22 mouse cellular contexts compared by ENCODE assay signal in genomic region chr3:65868931-65869330, GRCm38 (mm10).
DNase-seq lines count a peak whose midpoint lies in the region; ATAC-seq and TF ChIP-seq lines count a peak whose summit lies in the region.
"Had no signal": no experiment of that assay in that cellular context is flagged by ENCODE, and none has a peak within 500 bp of the region (broad histone marks: within the 10 kb centered on the region; RNA-seq: fewer than 3 reads in every experiment).

No protein-coding gene starts in this region.

- no peak overlapping the region for H3K4me3 ChIP-seq in intestine, embryonic 14.5 days (ENCODE audit: low read depth, low read length)
- H3K4me3 ChIP-seq in intestine, postnatal 0 days (ENCODE audit: low read depth, low read length) = no peak overlapping the region
- no peak overlapping the region for H3K4me3 ChIP-seq in forebrain, embryonic 11.5 days (ENCODE audit: low read depth, low read length)
- H3K4me3 ChIP-seq: forebrain, embryonic 12.5 days; gastrocnemius, adult 2 months; heart, embryonic 15.5 days; limb, embryonic 10.5 days; megakaryocyte, embryonic 14.5 days; neural tube, embryonic 13.5 days had no signal

- H3K27ac ChIP-seq in intestine, embryonic 14.5 days (ENCODE audit: low read depth) = no peak overlapping the region
- H3K27ac ChIP-seq in intestine, postnatal 0 days (ENCODE audit: low read depth, low read length) = no peak overlapping the region
- no peak overlapping the region for H3K27ac ChIP-seq in forebrain, embryonic 11.5 days (ENCODE audit: low read depth, low read length)
- H3K27ac ChIP-seq: forebrain, embryonic 12.5 days; gastrocnemius, adult 2 months; heart, embryonic 15.5 days; kidney, postnatal 0 days; limb, embryonic 10.5 days; neural tube, embryonic 13.5 days had no signal

- no peaks in the 10 kb centered on the region for H3K36me3 ChIP-seq in intestine, embryonic 14.5 days (ENCODE audit: control insufficient read depth, insufficient read depth, low read length)
- no peaks in the 10 kb centered on the region for H3K36me3 ChIP-seq in intestine, postnatal 0 days (ENCODE audit: control insufficient read depth, insufficient read depth)
- H3K36me3 ChIP-seq in forebrain, embryonic 11.5 days (ENCODE audit: control insufficient read depth, insufficient read depth, low read length) = no peaks in the 10 kb centered on the region
- H3K36me3 ChIP-seq: forebrain, embryonic 12.5 days; heart, embryonic 15.5 days; limb, embryonic 10.5 days; neural tube, embryonic 13.5 days had no signal

- H3K4me1 ChIP-seq in intestine, embryonic 14.5 days (replicated peaks; ENCODE audit: control insufficient read depth, insufficient read depth, low read length) = peaks cover 13% of the 10 kb centered on the region
- H3K4me1 ChIP-seq in intestine, postnatal 0 days (replicated peaks; ENCODE audit: control insufficient read depth, insufficient read depth, low read length) = no peaks in the 10 kb centered on the region
- H3K4me1 ChIP-seq in forebrain, embryonic 11.5 days (replicated peaks; ENCODE audit: control insufficient read depth, insufficient read depth, low read length) = peaks cover 7% of the 10 kb centered on the region
- H3K4me1 ChIP-seq: megakaryocyte, embryonic 14.5 days had no signal

- DNase-seq in cerebellum, postnatal 14 days = peak; percentile 46 to 58
- DNase-seq in cerebellum, adult 11 months = no peak
- DNase-seq in intestine, embryonic 14.5 days (ENCODE audit: low spot score) = peak; percentile 28
- peak; percentile 39 for DNase-seq in adipocyte (ENCODE audit: low spot score)
- DNase-seq in layer of hippocampus, adult 8-10 months (ENCODE audit: low spot score in 2 of 2) = peak; percentile 32 to 52
- DNase-seq in urinary bladder, postnatal 4 days (ENCODE audit: low spot score in 2 of 2) = no peak
- no peak for DNase-seq in forebrain, embryonic 11.5 days (ENCODE audit: low spot score)
- DNase-seq: adrenal gland, postnatal 25 days; gastrocnemius, adult 2 months; kidney, adult 18-20 months; lung, adult 18-20 months; lung, postnatal 14 days; midbrain, embryonic 14.5 days had no signal

- H3K9me3 ChIP-seq in intestine, embryonic 14.5 days (ENCODE audit: control insufficient read depth, low read length) = no peaks in the 10 kb centered on the region
- no peaks in the 10 kb centered on the region for H3K9me3 ChIP-seq in intestine, postnatal 0 days (ENCODE audit: control insufficient read depth)
- no peaks in the 10 kb centered on the region for H3K9me3 ChIP-seq in forebrain, embryonic 11.5 days (ENCODE audit: control insufficient read depth, low read length)
- H3K9me3 ChIP-seq: forebrain, embryonic 12.5 days; heart, embryonic 15.5 days; limb, embryonic 10.5 days; neural tube, embryonic 13.5 days had no signal

- ATAC-seq in intestine, embryonic 14.5 days (replicated peaks; ENCODE audit: low FRiP score, low TSS enrichment, low read depth) = no peak
- ATAC-seq in intestine, postnatal 0 days = no peak
- ATAC-seq in forebrain, embryonic 11.5 days (replicated peaks; ENCODE audit: low FRiP score) = no peak
- ATAC-seq: hindbrain, embryonic 16.5 days had no signal

- WGBS in intestine, embryonic 14.5 days = 92% methylated on average over 8 of the region's 8 CpGs
- WGBS in intestine, postnatal 0 days = 89% methylated on average over 8 of the region's 8 CpGs
- 90% methylated on average over 8 of the region's 8 CpGs for WGBS in forebrain, embryonic 11.5 days

- H3K9ac ChIP-seq in intestine, embryonic 14.5 days (ENCODE audit: low read length) = no peak overlapping the region
- no peak overlapping the region for H3K9ac ChIP-seq in intestine, postnatal 0 days (ENCODE audit: low read depth, low read length)
- no peak overlapping the region for H3K9ac ChIP-seq in forebrain, embryonic 11.5 days (ENCODE audit: low read length)
- H3K9ac ChIP-seq: forebrain, embryonic 12.5 days; heart, embryonic 15.5 days; neural tube, embryonic 13.5 days had no signal

- no peak for TF ChIP-seq CTCF in intestine, postnatal 0 days (IDR thresholded peaks at IDR 0.05; ENCODE audit: low read depth)

- H3K27me3 ChIP-seq in intestine, embryonic 14.5 days (replicated peaks; ENCODE audit: control insufficient read depth, insufficient read depth, low read length) = 0 out of 2 replicates have a peak, but pooled peaks cover 2% of the 10 kb centered on the region
- 0 out of 2 replicates have a peak, but pooled peaks cover 3% of the 10 kb centered on the region for H3K27me3 ChIP-seq in intestine, postnatal 0 days (replicated peaks; ENCODE audit: control insufficient read depth, insufficient read depth, low read length)
- H3K27me3 ChIP-seq in forebrain, embryonic 11.5 days (ENCODE audit: control insufficient read depth, insufficient read depth, low read length) = no peaks in the 10 kb centered on the region
- H3K27me3 ChIP-seq: CH12.LX; heart, embryonic 15.5 days; neural tube, embryonic 13.5 days had no signal

- H3K4me2 ChIP-seq in intestine, embryonic 14.5 days (ENCODE audit: low read length) = no peak overlapping the region
- H3K4me2 ChIP-seq in intestine, postnatal 0 days (replicated peaks; ENCODE audit: low read depth) = no peak overlapping the region
- H3K4me2 ChIP-seq in forebrain, embryonic 11.5 days (ENCODE audit: low read depth, low read length, severe bottlenecking) = no peak overlapping the region
- H3K4me2 ChIP-seq: forebrain, embryonic 12.5 days; heart, embryonic 15.5 days; neural tube, embryonic 13.5 days had no signal

Comparison
In these comparisons a context has a peak if more than half of its experiments do, and no peak if none do; other contexts are left out.
1. DNase-seq: peak in cerebellum, postnatal 14 days (2 of 2), intestine, embryonic 14.5 days (single experiment), adipocyte (single experiment) and layer of hippocampus, adult 8-10 months (2 of 2); none in cerebellum, adult 11 months (single experiment), urinary bladder, postnatal 4 days (0 of 2) and forebrain, embryonic 11.5 days (single experiment).